Mouse (Mus musculus) forebrain, embryonic 16.5 days (tissue): ENCODE results near the gene Atg10. TPM values are rescaled to one million over a fixed set of nuclear protein-coding genes. Genes with fewer than 3 reads are reported as not detected.
A peak's percentile ranks its signal among the peaks of the same experiment; 100 is the strongest.

Experiments
- ATAC-seq: fragments of 200-750 bp; cut with Nextera tagmentation; 2 replicates; pipeline ENCODE4 v1.8.0; 2017; ENCODE audit warnings: mild to moderate bottlenecking, moderate library complexity
- H3K27ac ChIP-seq: fragments of 300-500 bp; sonication (generic); 2 replicates; pipeline ENCODE4 v1.5.1; 2014; ENCODE audit warnings: low read length, control low read depth
- H3K27me3 ChIP-seq: fragments of 300-500 bp; sonication (generic); replicated peaks from 2 replicates; pipeline ENCODE4 v1.6.1; 2014; ENCODE audit warnings: low read length; ENCODE audit not compliant: control insufficient read depth, insufficient read depth
- H3K36me3 ChIP-seq: fragments of 300-500 bp; sonication (generic); 2 replicates; pipeline ENCODE4 v1.6.1; 2014; ENCODE audit not compliant: control insufficient read depth, insufficient read depth
- H3K4me1 ChIP-seq: fragments of 300-500 bp; sonication (generic); replicated peaks from 2 replicates; pipeline ENCODE4 v1.6.1; 2014; ENCODE audit warnings: low read length; ENCODE audit not compliant: control insufficient read depth, insufficient read depth
- H3K4me2 ChIP-seq: fragments of 300-500 bp; sonication (generic); 2 replicates; pipeline ENCODE4 v1.6.1; 2014; ENCODE audit warnings: mild to moderate bottlenecking, low read length, control low read depth
- H3K4me3 ChIP-seq: fragments of 300-500 bp; sonication (generic); replicated peaks from 2 replicates; pipeline ENCODE4 v1.5.1; 2014; ENCODE audit warnings: mild to moderate bottlenecking, low read length, control low read depth
- H3K9ac ChIP-seq: fragments of 300-500 bp; sonication (generic); replicated peaks from 2 replicates; pipeline ENCODE4 v1.6.1; 2014; ENCODE audit warnings: low read depth, low read length, control low read depth
- H3K9me3 ChIP-seq: fragments of 300-500 bp; sonication (generic); 2 replicates; pipeline ENCODE4 v1.6.1; 2016; ENCODE audit warnings: low read length; ENCODE audit not compliant: control insufficient read depth
- WGBS: fragments of 180-500 bp; shearing (Covaris S2); extraction: QIAGEN DNeasy Blood & Tissue Kit; methylation state at CpG from one replicate; pipeline ENCODE4 v1.1.7; 2014; 5-methylcytosine and 5-hydroxymethylcytosine counted together
- polyA plus RNA-seq: library from polyadenylated mRNA; unstranded; fragments of >200 nt; fragmentation: Nextera tagmentation; extraction: Ambion mirVana; gene quantifications from 2 replicates; pipeline ENCODE4 v1.2.1, GENCODE M21; 2015

Gene Atg10
- polyA plus RNA-seq, 1 experiment from 2014 or later, result 14.0 TPM

DNA sequence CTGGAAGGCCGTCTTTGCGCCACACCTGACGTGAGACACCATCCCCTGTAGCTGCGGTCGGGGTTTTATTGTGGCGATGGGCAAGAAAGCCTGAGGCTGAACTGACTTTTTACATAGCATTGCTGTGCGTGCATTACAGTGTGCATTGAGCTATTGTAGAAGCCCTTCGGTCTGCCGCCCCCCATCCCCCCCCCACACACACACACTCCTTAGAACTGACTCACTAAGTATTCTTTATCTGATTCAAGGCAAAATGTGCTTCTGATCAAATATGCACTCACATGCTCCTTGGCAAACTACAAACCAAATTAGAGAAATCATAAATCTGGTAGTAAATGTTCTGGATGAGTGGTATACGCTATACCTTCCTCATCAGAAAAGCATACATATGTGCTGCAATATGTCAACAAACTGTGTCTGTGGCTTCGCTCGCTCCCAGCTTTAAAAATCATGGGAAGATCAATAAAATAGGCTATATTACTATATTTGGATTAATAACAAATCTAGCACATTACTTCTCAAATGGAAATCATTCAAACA, 137.3 kb downstream of the Atg10 start:
- no peak overlapping the region for H3K4me2 ChIP-seq
- H3K36me3 ChIP-seq, result no peaks in the 10 kb centered on the region
- no peaks in the 10 kb centered on the region for H3K27me3 ChIP-seq
- WGBS, result 86% methylated on average over 12 of the region's 12 CpGs
- no peak overlapping the region for H3K9ac ChIP-seq
- peak; percentile 71 for ATAC-seq
- peak overlapping the region; percentile 79 for H3K27ac ChIP-seq
- H3K9me3 ChIP-seq, result no peaks in the 10 kb centered on the region
- H3K4me3 ChIP-seq, result no peak overlapping the region
- no peaks in the 10 kb centered on the region for H3K4me1 ChIP-seq

- Histone ChIP-seq H3K4me3 (no peak overlapping the region), H3K9ac (no peak overlapping the region), H3K9me3 (no peaks in the 10 kb centered on the region), H3K27me3 (no peaks in the 10 kb centered on the region), H3K4me1 (no peaks in the 10 kb centered on the region), H3K36me3 (no peaks in the 10 kb centered on the region), H3K4me2 (no peak overlapping the region), H3K27ac (no peak overlapping the region)
- no peak for ATAC-seq
- WGBS, result 91% methylated on average over 2 of the region's 2 CpGs
Observed at GRCm38 (mm10) chr13:91072351-91072750, 151.4 kb downstream of the Atg10 start.

- Histone ChIP-seq H3K27ac (no peak overlapping the region), H3K4me3 (no peak overlapping the region), H3K9ac (no peak overlapping the region), H3K36me3 (no peaks in the 10 kb centered on the region), H3K27me3 (no peaks in the 10 kb centered on the region), H3K4me2 (no peak overlapping the region), H3K9me3 (no peaks in the 10 kb centered on the region), H3K4me1 (no peaks in the 10 kb centered on the region)
- ATAC-seq, result no peak
- 86% methylated on average over 5 of the region's 5 CpGs for WGBS
Observed at GRCm38 (mm10) chr13:91060871-91061270, 162.9 kb downstream of the Atg10 start.

- no peak overlapping the region for H3K9ac ChIP-seq
- ATAC-seq, result no peak
- no peaks in the 10 kb centered on the region for H3K27me3 ChIP-seq
- H3K4me1 ChIP-seq, result no peaks in the 10 kb centered on the region
- no peak overlapping the region for H3K4me2 ChIP-seq
- H3K9me3 ChIP-seq, result peaks cover 6% of the 10 kb centered on the region
- H3K27ac ChIP-seq, result no peak overlapping the region
- H3K36me3 ChIP-seq, result no peaks in the 10 kb centered on the region
- no peak overlapping the region for H3K4me3 ChIP-seq
- WGBS, result 86% methylated on average over 4 of the region's 4 CpGs
Observed at GRCm38 (mm10) chr13:91048171-91048570, 175.6 kb downstream of the Atg10 start.

- ATAC-seq, result no peak
- H3K36me3 ChIP-seq, result no peaks in the 10 kb centered on the region
- H3K4me3 ChIP-seq, result no peak overlapping the region
- H3K4me2 ChIP-seq, result no peak overlapping the region
- no peaks in the 10 kb centered on the region for H3K27me3 ChIP-seq
- no peak overlapping the region for H3K9ac ChIP-seq
- H3K4me1 ChIP-seq, result no peaks in the 10 kb centered on the region
- no peak overlapping the region for H3K27ac ChIP-seq
- peaks cover 5% of the 10 kb centered on the region for H3K9me3 ChIP-seq
- WGBS, result 94% methylated on average over 5 of the region's 5 CpGs
Observed at GRCm38 (mm10) chr13:91046851-91047250, 176.9 kb downstream of the Atg10 start.

DNA sequence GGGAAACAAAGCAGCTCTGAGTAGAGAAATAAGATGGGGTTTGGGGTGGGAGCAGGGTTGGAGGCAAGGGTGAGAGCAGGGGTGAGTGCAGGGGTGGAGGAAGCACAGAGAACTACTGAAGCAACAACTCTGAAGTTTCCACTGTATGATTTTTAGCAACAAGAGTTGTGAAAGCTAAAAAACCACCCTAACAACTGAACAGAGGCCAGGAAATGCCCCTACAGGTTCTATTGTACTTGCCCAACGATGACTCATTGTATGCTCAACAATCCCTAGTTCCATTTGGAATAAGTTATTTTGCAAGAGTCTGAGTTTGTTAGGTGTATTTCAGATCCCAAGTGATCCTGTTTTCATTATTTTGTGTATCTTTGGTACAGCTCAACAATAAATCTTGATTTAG, 182.5 kb downstream of the Atg10 start:
- no peak overlapping the region for H3K4me3 ChIP-seq
- no peak overlapping the region for H3K27ac ChIP-seq

DNA sequence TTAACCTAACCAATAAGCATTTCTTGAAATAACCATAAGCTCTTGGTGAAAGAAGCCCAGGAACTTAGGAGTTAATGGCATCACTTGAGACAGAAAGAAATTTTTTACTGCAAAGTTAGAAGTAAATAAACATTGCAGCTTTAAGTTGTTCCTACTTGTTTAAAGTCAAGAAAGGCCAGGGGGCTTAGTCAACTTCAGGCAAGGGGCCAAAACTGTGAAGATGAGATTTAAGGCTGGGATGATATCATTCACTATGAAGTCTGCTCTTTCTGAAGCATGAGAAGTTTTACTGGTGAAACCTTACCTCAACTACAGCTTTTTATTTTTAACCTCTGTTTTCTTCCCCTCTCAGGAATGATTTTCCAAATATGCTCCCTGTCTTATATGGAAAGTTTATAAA, 183.3 kb downstream of the Atg10 start:
- Histone ChIP-seq H3K27ac (no peak overlapping the region), H3K4me2 (no peak overlapping the region), H3K9ac (no peak overlapping the region), H3K36me3 (no peaks in the 10 kb centered on the region), H3K27me3 (no peaks in the 10 kb centered on the region), H3K4me3 (no peak overlapping the region), H3K4me1 (peaks cover 6% of the 10 kb centered on the region), H3K9me3 (no peaks in the 10 kb centered on the region)
- ATAC-seq, result no peak

More for the DNA sequence above, 182.5 kb downstream of the Atg10 start:
- Histone ChIP-seq H3K4me2 (no peak overlapping the region), H3K9me3 (no peaks in the 10 kb centered on the region), H3K4me1 (peaks cover 6% of the 10 kb centered on the region), H3K36me3 (no peaks in the 10 kb centered on the region), H3K27me3 (no peaks in the 10 kb centered on the region), H3K9ac (no peak overlapping the region)
- 84% methylated on average over 1 of the region's 1 CpGs for WGBS
- no peak for ATAC-seq

GRCm38 (mm10) chr13:91039201-91039807, 184.5 kb downstream of the Atg10 start:
- H3K4me3 ChIP-seq, result peak overlapping the region; percentile 25
- no peaks in the 10 kb centered on the region for H3K27me3 ChIP-seq
- H3K4me1 ChIP-seq, result peaks cover 6% of the 10 kb centered on the region
- H3K27ac ChIP-seq, result peak overlapping the region; percentile 70
- no peaks in the 10 kb centered on the region for H3K36me3 ChIP-seq
- peak; percentile 100 for ATAC-seq
- peak overlapping the region; percentile 49 for H3K9ac ChIP-seq
- 22% methylated on average over 11 of the region's 11 CpGs for WGBS
- H3K9me3 ChIP-seq, result no peaks in the 10 kb centered on the region
- H3K4me2 ChIP-seq, result peak overlapping the region; percentile 39

- ATAC-seq, result no peak
- no peaks in the 10 kb centered on the region for H3K27me3 ChIP-seq
- no peaks in the 10 kb centered on the region for H3K9me3 ChIP-seq
- H3K4me3 ChIP-seq, result no peak overlapping the region
- no peak overlapping the region for H3K27ac ChIP-seq
- H3K4me2 ChIP-seq, result no peak overlapping the region
- peaks cover 6% of the 10 kb centered on the region for H3K4me1 ChIP-seq
- WGBS, result 56% methylated on average over 5 of the region's 5 CpGs
- H3K9ac ChIP-seq, result no peak overlapping the region
- no peaks in the 10 kb centered on the region for H3K36me3 ChIP-seq
Observed at GRCm38 (mm10) chr13:91038636-91039035, 185.1 kb downstream of the Atg10 start.

DNA sequence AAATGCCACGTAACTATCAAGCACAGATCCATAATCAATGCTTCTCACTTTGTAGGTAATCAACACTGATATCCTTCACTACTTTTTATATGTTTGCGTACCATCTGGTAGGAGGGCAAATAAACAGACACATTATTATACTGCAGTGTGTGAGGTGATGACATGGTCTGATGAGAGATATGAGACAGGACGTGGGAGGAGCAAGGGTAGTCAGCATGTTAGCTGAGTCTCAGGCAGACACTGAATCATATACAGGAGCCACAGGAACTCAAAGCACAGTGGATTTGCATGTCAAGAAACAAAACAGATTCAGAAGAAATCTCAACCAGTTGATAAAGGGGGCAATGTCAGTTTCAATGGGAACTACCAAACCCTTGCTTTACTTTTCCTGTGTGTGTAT, 185.7 kb downstream of the Atg10 start:
- H3K4me3 ChIP-seq, result no peak overlapping the region
- no peaks in the 10 kb centered on the region for H3K36me3 ChIP-seq
- H3K9ac ChIP-seq, result no peak overlapping the region
- no peak overlapping the region for H3K4me2 ChIP-seq
- no peak for ATAC-seq
- H3K9me3 ChIP-seq, result no peaks in the 10 kb centered on the region
- H3K27me3 ChIP-seq, result no peaks in the 10 kb centered on the region
- H3K27ac ChIP-seq, result no peak overlapping the region
- WGBS, result 84% methylated on average over 3 of the region's 3 CpGs
- peaks cover 6% of the 10 kb centered on the region for H3K4me1 ChIP-seq
